Mouse (Mus musculus): Measurements from ENCODE around the gene Adora2b.

DNA sequence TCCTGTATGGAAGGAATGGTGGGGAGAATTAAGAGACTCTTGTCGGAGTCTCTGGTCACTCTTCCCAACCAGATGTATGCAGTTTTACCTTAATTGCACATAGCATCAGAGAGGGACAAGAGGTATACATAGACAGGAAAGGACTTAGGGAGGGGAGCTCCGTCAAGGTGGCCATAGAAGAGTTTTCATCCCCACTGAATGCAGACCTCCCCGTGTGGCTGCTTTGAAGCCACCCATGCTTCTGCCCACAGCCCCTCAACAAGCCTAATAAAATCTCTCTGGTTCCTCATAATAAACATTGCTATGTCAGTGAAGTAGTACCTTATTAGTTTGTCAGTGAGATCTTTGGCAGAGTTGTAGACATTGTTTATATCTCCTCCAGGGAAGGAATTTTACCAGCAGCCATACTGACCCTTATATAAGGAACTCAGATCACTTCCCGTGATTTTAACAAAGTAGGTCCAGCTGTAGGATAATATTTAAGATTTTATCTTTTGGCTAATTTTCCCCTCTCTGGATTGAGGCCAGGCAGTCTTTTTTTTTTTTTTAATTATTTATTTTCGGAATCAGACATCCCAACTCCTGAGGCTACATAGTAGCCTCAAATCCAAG lies 47.8 kb upstream of the Adora2b start:
- no peak for TF ChIP-seq POLR2A (IDR thresholded peaks at IDR 0.05; ENCODE audit: borderline replicate concordance, insufficient read depth, low read length)
- TF ChIP-seq CTCF (IDR thresholded peaks at IDR 0.05; ENCODE audit: borderline replicate concordance, insufficient read depth, low read depth, low read length): no peak
